Mouse (Mus musculus): ENCODE results near the gene Slc25a10.

DNA sequence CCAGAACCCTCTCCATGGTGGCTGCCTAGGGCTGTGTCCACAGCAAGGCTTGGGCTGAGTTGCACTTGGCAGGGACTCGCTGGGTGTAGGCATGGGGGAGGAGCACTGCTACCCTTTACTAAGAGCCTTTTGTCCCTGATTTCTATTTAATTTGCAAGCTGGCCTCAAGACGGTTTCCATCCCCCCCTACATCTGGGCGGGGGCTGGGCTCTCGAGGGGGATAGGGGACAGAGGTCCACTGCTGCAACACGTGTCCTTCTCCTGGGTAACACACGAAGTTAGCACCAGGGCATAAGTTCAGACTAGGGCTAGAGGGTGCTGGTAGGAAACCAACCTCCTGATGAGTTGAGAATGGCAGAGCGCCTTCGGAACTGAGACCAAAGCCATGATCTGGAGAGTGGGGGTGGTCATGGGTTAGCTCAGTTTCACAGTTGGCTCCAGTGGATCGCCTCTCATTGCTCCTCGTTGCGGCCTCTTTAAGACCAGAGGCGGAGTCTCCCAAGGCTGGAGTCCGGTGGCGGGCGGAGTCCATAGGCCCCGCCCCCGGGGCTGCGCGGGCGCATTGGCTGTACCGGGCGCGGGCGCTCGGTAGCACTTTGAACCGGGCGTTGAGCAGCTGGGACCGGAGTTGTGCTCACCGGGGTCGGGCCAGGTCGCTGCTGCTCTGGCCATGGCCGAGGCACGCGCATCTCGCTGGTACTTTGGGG lies at the start of gene Slc25a10:
- no peak for TF ChIP-seq CHD2 (IDR thresholded peaks at IDR 0.05; ENCODE audit: low read depth, low read length)
- TF ChIP-seq ZC3H11A (IDR thresholded peaks at IDR 0.05; ENCODE audit: borderline replicate concordance, low read depth, low read length) = no peak
- no peak for TF ChIP-seq HCFC1 (IDR thresholded peaks at IDR 0.05; ENCODE audit: borderline replicate concordance, insufficient read depth, low read length)
- TF ChIP-seq MAFK (IDR thresholded peaks at IDR 0.05; ENCODE audit: insufficient read depth, low read depth, low read length) = no peak
- TF ChIP-seq ZNF384 (IDR thresholded peaks at IDR 0.05; ENCODE audit: low read depth, low read length) = no peak

All from ES-E14 (cell line).